Mouse (Mus musculus) midbrain, embryonic 15.5 days (tissue): ENCODE results near the gene Yes1. TPM values are rescaled to one million over a fixed set of nuclear protein-coding genes. Genes with fewer than 3 reads are reported as not detected.
"Not testable (repeated sequence)": the region's sequence is repeated elsewhere in the genome, so short reads cannot be mapped to it uniquely, and the experiment has no call there.

ENCODE experiments used
- ATAC-seq: fragments of 200-750 bp; cut with Nextera tagmentation; replicated peaks from 2 replicates; pipeline ENCODE4 v1.8.0; 2017; ENCODE audit warnings: moderate TSS enrichment
- H3K27ac ChIP-seq: fragments of 300-500 bp; sonication (generic); 2 replicates; pipeline ENCODE4 v1.5.1; 2015; ENCODE audit warnings: mild to moderate bottlenecking, inconsistent platforms
- H3K27me3 ChIP-seq: fragments of 300-500 bp; sonication (generic); replicated peaks from 2 replicates; pipeline ENCODE4 v1.6.1; 2015; ENCODE audit warnings: inconsistent platforms
- H3K36me3 ChIP-seq: fragments of 300-500 bp; sonication (generic); replicated peaks from 2 replicates; pipeline ENCODE4 v1.6.1; 2015; ENCODE audit warnings: inconsistent platforms
- H3K4me1 ChIP-seq: fragments of 300-500 bp; sonication (generic); 2 replicates; pipeline ENCODE4 v1.6.1; 2015; ENCODE audit warnings: inconsistent platforms
- H3K4me2 ChIP-seq: fragments of 300-500 bp; sonication (generic); 2 replicates; pipeline ENCODE4 v1.6.1; 2015; ENCODE audit warnings: inconsistent platforms, mild to moderate bottlenecking, moderate library complexity
- H3K4me3 ChIP-seq: fragments of 300-500 bp; sonication (generic); 2 replicates; pipeline ENCODE4 v1.5.1; 2015; ENCODE audit warnings: mild to moderate bottlenecking, inconsistent platforms
- H3K9ac ChIP-seq: fragments of 300-500 bp; sonication (generic); 2 replicates; pipeline ENCODE4 v1.6.1; 2015; ENCODE audit warnings: mild to moderate bottlenecking, inconsistent platforms
- H3K9me3 ChIP-seq: fragments of 300-500 bp; sonication (generic); 2 replicates; pipeline ENCODE4 v1.6.1; 2016; ENCODE audit warnings: inconsistent platforms
- WGBS: fragments of 180-500 bp; shearing (Covaris S2); methylation state at CpG from one replicate; pipeline ENCODE4 v1.1.7; 2015; ENCODE audit warnings: mixed read lengths; 5-methylcytosine and 5-hydroxymethylcytosine counted together
- polyA plus RNA-seq: library from polyadenylated mRNA; unstranded; fragments of >200 nt; fragmentation: Nextera tagmentation; extraction: Ambion mirVana; gene quantifications from 2 replicates; pipeline ENCODE4 v1.2.1, GENCODE M21; 2015

Yes1 gene
- polyA plus RNA-seq, 1 experiment from 2014 or later, result 19.7 TPM

DNA sequence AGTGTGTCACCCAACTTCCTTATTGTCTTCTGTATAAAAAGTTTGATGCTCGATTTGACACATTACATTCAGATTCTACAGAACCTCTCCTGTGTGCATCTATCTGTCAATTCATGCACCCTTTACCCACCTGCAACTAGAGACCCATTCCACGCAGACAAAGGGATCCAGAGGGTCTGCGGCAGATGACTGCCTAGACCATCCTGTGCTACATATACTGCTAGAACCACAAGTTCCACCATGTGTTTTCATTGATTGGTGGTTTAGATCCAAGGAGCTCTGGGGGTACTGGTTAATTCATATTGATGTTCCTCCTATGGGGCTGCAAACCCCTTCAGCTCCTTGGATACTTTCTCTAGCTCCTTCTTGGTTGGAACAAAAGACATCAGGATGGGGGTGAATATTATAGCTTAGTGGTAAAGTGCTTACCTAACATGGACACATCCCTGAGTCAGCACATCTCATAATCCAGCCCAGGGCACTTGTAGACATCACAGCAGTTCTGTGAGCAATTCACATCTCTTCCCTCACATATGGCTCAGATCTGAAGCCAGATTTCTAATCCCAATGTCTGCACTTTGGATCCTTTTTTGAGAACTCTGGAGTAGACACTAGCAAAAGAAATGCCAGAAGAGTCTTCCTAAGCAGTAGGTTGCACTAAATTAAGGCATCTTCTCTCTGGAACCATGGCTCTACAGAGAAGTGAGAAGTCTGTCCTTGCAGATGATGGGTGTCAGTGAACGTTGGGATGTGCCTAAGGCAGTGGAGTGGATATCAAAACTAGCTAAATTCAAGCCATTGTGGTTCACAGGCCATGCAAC, 101.5 kb downstream of the Yes1 start:
- no peaks in the 10 kb centered on the region for H3K36me3 ChIP-seq
- H3K4me1 ChIP-seq, result peaks cover 13% of the 10 kb centered on the region
- peak overlapping the region; percentile 51 for H3K4me3 ChIP-seq
- H3K27me3 ChIP-seq, result no peaks in the 10 kb centered on the region
- ATAC-seq, result no peak
- peak overlapping the region; percentile 43; the same call in 1 of the 2 replicates for H3K9ac ChIP-seq
- no peak overlapping the region for H3K27ac ChIP-seq
- WGBS, result 69% methylated on average over 4 of the region's 4 CpGs
- no peaks in the 10 kb centered on the region for H3K9me3 ChIP-seq
- H3K4me2 ChIP-seq, result peak overlapping the region; percentile 69

DNA sequence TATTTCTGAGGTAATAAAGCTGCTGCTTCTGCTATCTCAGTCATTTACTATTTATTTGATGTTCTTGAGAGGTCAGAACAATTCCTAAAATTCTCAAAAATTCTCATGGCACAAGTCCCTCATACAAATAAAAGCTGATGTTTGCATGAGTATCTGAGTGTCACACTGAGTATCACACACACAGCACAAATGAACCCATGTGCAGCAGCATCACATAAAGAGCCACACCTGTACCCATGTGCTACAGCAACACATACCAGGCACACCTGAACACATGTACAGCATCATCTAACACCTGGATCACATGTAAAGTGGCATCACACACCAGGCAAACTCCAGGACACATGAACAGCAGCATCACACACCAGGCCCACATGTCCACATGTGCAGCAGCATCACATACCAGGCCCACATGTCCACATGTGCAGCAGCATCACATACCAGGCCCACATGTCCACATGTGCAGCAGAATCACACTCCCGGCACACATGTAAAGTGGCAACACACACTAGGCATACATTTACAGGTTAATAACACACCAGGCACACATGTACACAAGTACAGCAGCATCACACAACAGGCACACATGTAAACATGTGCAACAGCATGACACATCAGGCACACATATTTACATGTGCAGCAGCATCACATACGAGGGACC, 102.2 kb downstream of the Yes1 start:
- Histone ChIP-seq H3K27me3 (no peaks in the 10 kb centered on the region), H3K9me3 (no peaks in the 10 kb centered on the region), H3K4me1 (peaks cover 13% of the 10 kb centered on the region), H3K9ac (peak overlapping the region; percentile 43), H3K27ac (peak overlapping the region; percentile 81), H3K4me3 (peak overlapping the region; percentile 51), H3K36me3 (no peaks in the 10 kb centered on the region), H3K4me2 (peak overlapping the region; percentile 69)
- WGBS, result 21% methylated on average over 2 of the region's 2 CpGs
- ATAC-seq, result no peak

DNA sequence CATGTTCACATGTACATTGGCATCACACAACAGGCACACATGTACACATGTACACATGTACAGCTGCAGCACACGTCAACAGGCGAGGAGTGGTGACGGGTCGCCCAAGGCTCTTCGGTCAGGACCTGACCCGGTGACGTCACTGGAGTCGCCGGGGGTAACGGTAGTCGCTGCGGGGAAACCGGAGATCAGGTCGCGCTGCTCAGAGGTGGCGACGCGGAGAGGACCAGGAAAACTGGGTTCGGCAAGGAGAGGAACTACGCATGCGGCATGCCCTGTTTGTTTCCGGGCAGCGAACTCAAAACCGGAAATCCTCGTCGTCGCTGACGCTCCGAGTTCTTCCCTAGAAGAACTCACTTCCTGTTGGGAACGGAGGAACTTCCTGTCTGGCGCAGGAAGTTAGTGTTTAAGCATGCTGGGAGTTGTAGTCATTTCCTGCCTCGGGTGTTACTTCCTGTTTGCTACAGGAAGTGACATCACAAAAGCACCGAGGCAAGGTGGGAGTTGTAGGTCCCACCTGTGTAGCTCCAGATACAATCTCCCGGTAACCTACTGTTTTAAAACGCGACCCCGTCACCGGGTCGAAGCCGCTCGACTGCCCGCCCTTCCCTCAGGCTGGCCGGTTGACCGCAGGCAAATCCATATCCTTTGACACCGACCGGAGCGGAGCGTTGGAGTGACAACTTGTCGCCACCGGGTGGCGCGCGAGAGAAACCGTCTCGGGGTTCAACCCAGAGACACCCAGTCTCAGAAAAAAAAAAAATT, 102.9 kb downstream of the Yes1 start:
- H3K4me1 ChIP-seq, result peaks cover 13% of the 10 kb centered on the region
- WGBS, result under 1% methylated on average over 55 of the region's 55 CpGs
- ATAC-seq, result peak; percentile 98

DNA sequence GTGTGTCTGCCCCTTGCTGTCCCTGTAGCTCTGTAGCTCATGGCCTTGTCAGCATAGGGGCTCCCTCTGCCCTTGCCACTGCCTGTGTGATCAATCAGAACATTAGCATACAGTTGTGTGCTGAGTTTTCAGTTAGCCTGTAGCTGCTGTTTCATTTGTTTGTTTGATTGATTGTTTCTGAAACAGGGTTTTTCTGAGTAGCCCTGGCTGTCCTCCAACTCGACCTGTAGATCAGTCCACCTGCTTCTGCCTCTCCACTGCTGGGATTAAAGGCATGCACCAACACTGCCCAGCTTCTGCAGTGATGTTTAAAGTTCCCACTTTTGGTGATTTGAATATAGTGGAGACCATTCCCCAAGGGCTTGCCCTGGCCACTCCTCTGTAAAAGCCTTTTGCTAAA, 106.8 kb downstream of the Yes1 start:
- 63% methylated on average over 1 of the region's 1 CpGs for WGBS
- Histone ChIP-seq H3K27ac (no peak overlapping the region), H3K27me3 (no peaks in the 10 kb centered on the region), H3K4me3 (no peak overlapping the region), H3K9ac (no peak overlapping the region), H3K4me2 (no peak overlapping the region), H3K9me3 (no peaks in the 10 kb centered on the region), H3K36me3 (no peaks in the 10 kb centered on the region), H3K4me1 (peaks cover 7% of the 10 kb centered on the region)
- ATAC-seq, result no peak

More for the DNA sequence above, 102.9 kb downstream of the Yes1 start:
- Histone ChIP-seq H3K27ac (peak overlapping the region; percentile 81), H3K9me3 (no peaks in the 10 kb centered on the region), H3K27me3 (no peaks in the 10 kb centered on the region), H3K9ac (peak overlapping the region; percentile 43), H3K4me2 (peak overlapping the region; percentile 69), H3K4me3 (peak overlapping the region; percentile 51), H3K36me3 (no peaks in the 10 kb centered on the region)

DNA sequence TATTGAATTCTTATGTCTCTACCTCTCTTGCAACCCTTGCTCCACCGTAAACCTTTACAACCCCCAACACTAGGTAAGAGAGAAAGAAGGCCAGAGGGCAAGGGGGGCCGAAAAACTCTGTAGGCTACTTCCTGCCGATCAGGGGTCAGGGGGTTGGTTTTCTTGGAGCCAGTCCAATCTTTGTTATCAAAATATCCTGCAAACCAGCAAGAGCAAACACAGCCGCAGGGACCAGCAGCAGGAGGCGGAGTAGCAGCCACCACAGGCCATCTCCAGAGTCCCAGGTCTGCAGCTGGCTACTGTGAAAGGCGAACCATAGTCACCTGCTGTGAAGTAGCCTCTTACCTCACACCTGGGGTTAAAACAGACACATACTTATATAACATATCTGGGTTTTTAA, 107.9 kb downstream of the Yes1 start:
- no peak for ATAC-seq
- H3K4me2 ChIP-seq, result no peak overlapping the region
- H3K27me3 ChIP-seq, result no peaks in the 10 kb centered on the region
- no peak overlapping the region for H3K9ac ChIP-seq
- H3K9me3 ChIP-seq, result no peaks in the 10 kb centered on the region
- 74% methylated on average over 6 of the region's 6 CpGs for WGBS
- H3K27ac ChIP-seq, result no peak overlapping the region
- no peaks in the 10 kb centered on the region for H3K36me3 ChIP-seq
- no peaks in the 10 kb centered on the region for H3K4me1 ChIP-seq
- no peak overlapping the region for H3K4me3 ChIP-seq

GRCm38 (mm10) chr5:32720416-32720815, 109.4 kb downstream of the Yes1 start:
- Histone ChIP-seq H3K9me3 (0 out of 2 replicates have a peak, but pooled peaks cover 2% of the 10 kb centered on the region), H3K27ac (no peak overlapping the region), H3K4me2 (no peak overlapping the region), H3K9ac (no peak overlapping the region), H3K36me3 (no peaks in the 10 kb centered on the region), H3K4me3 (no peak overlapping the region), H3K27me3 (no peaks in the 10 kb centered on the region), H3K4me1 (no peaks in the 10 kb centered on the region)
- 82% methylated on average over 9 of the region's 9 CpGs for WGBS
- ATAC-seq, result no peak

- Histone ChIP-seq H3K4me1 (no peaks in the 10 kb centered on the region), H3K4me2 (no peak overlapping the region), H3K4me3 (no peak overlapping the region), H3K9ac (no peak overlapping the region), H3K36me3 (no peaks in the 10 kb centered on the region), H3K9me3 (0 out of 2 replicates have a peak, but pooled peaks cover 3% of the 10 kb centered on the region), H3K27me3 (no peaks in the 10 kb centered on the region), H3K27ac (no peak overlapping the region)
- 69% methylated on average over 3 of the region's 3 CpGs for WGBS
- ATAC-seq, result no peak
Measured at GRCm38 (mm10) chr5:32721316-32721715, 110.3 kb downstream of the Yes1 start.

GRCm38 (mm10) chr5:32722263-32722662, 111.3 kb downstream of the Yes1 start:
- H3K4me3 ChIP-seq, result no peak overlapping the region
- no peak overlapping the region for H3K9ac ChIP-seq
- no peak for ATAC-seq
- H3K4me1 ChIP-seq, result no peaks in the 10 kb centered on the region
- no peaks in the 10 kb centered on the region for H3K27me3 ChIP-seq
- H3K36me3 ChIP-seq, result no peaks in the 10 kb centered on the region
- no peak overlapping the region for H3K27ac ChIP-seq
- 68% methylated on average over 7 of the region's 7 CpGs for WGBS
- H3K4me2 ChIP-seq, result no peak overlapping the region
- 0 out of 2 replicates have a peak, but pooled peaks cover 3% of the 10 kb centered on the region for H3K9me3 ChIP-seq

GRCm38 (mm10) chr5:32722711-32723110, 111.7 kb downstream of the Yes1 start:
- not testable (repeated sequence) for H3K4me1 ChIP-seq, H3K27me3 ChIP-seq, H3K4me2 ChIP-seq, H3K27ac ChIP-seq, H3K36me3 ChIP-seq, H3K9ac ChIP-seq, H3K4me3 ChIP-seq, H3K9me3 ChIP-seq, ATAC-seq
- 90% methylated on average over 8 of the region's 8 CpGs for WGBS

GRCm38 (mm10) chr5:32723981-32724380, 113.0 kb downstream of the Yes1 start:
- Histone ChIP-seq H3K27me3 (no peaks in the 10 kb centered on the region), H3K4me3 (no peak overlapping the region), H3K27ac (no peak overlapping the region), H3K4me1 (no peaks in the 10 kb centered on the region), H3K9ac (no peak overlapping the region), H3K4me2 (no peak overlapping the region), H3K9me3 (0 out of 2 replicates have a peak, but pooled peaks cover 3% of the 10 kb centered on the region), H3K36me3 (no peaks in the 10 kb centered on the region)
- no peak for ATAC-seq
- WGBS, result 91% methylated on average over 7 of the region's 7 CpGs

GRCm38 (mm10) chr5:32725397-32725796, 114.4 kb downstream of the Yes1 start:
- H3K27ac ChIP-seq, ATAC-seq, H3K4me1 ChIP-seq, H3K4me2 ChIP-seq, H3K9ac ChIP-seq, H3K4me3 ChIP-seq, H3K9me3 ChIP-seq, H3K36me3 ChIP-seq, H3K27me3 ChIP-seq: not testable (repeated sequence)
- whole genome bisulfite sequencing, result 77% methylated on average over 3 of the region's 3 CpGs

DNA sequence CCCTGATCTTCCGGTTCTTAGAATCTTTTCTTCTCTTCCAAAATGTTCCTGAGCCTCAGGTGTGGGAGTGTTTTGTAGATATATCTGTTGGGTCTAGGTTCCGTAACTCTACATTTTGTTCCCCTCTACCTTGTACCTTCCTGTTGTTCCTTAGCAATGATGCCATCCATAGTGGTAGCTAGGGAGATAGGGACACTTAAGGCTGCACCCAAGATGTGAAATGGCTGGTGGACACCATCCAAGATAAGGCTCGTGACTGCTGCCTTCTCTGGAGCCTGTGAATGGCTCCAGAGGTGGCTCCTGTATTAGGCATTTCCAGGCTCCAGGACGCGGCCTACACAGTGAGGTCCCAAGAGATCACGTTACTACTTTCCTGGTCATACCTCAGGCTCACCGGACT, 117.3 kb downstream of the Yes1 start:
- Histone ChIP-seq H3K4me3 (no peak overlapping the region), H3K27me3 (no peaks in the 10 kb centered on the region), H3K27ac (no peak overlapping the region), H3K9ac (no peak overlapping the region), H3K4me1 (no peaks in the 10 kb centered on the region), H3K9me3 (0 out of 2 replicates have a peak, but pooled peaks cover 3% of the 10 kb centered on the region), H3K36me3 (no peaks in the 10 kb centered on the region), H3K4me2 (no peak overlapping the region)
- WGBS, result 90% methylated on average over 7 of the region's 7 CpGs
- ATAC-seq, result no peak
